Comparison of ENCODE assay signal across 32 mouse cellular contexts in genomic region chr1:54745666-54746065, GRCm38 (mm10).
"Had no signal": no experiment of that assay in that cellular context is flagged by ENCODE, and none has a peak within 500 bp of the region (broad histone marks: within the 10 kb centered on the region; RNA-seq: fewer than 3 reads in every experiment).

No protein-coding gene starts in this region.

- H3K9me3 ChIP-seq: heart, embryonic 12.5 days; heart, embryonic 13.5 days; heart, embryonic 15.5 days; hindbrain, embryonic 10.5 days; hindbrain, embryonic 12.5 days; hindbrain, embryonic 13.5 days; hindbrain, embryonic 15.5 days; intestine, embryonic 15.5 days; kidney, embryonic 15.5 days had no signal

- H3K27me3 ChIP-seq: heart, embryonic 12.5 days; heart, embryonic 13.5 days; heart, embryonic 15.5 days; hindbrain, embryonic 12.5 days; hindbrain, embryonic 13.5 days; hindbrain, embryonic 15.5 days; intestine, embryonic 15.5 days; kidney, embryonic 15.5 days had no signal

- ATAC-seq: inflammation-experienced regulatory T-cells, adult 6 months; intestine, embryonic 15.5 days; intestine, embryonic 16.5 days; intestine, postnatal 0 days had no signal

- H3K4me3 ChIP-seq: heart, embryonic 12.5 days; heart, embryonic 13.5 days; heart, embryonic 15.5 days; hindbrain, embryonic 10.5 days; hindbrain, embryonic 12.5 days; hindbrain, embryonic 13.5 days; hindbrain, embryonic 15.5 days; intestine, embryonic 15.5 days; kidney, embryonic 15.5 days; layer of hippocampus, adult 2 months; left cerebral cortex, adult 2 months had no signal

- H3K4me2 ChIP-seq: heart, embryonic 12.5 days; heart, embryonic 13.5 days; heart, embryonic 15.5 days; hindbrain, embryonic 12.5 days; hindbrain, embryonic 13.5 days; hindbrain, embryonic 14.5 days; hindbrain, embryonic 15.5 days; intestine, embryonic 15.5 days; kidney, embryonic 15.5 days had no signal

- H3K9ac ChIP-seq: heart, embryonic 12.5 days; heart, embryonic 13.5 days; heart, embryonic 15.5 days; hindbrain, embryonic 12.5 days; hindbrain, embryonic 13.5 days; hindbrain, embryonic 14.5 days; hindbrain, embryonic 15.5 days; intestine, embryonic 15.5 days; kidney, embryonic 15.5 days had no signal

- H3K36me3 ChIP-seq: heart, embryonic 12.5 days; heart, embryonic 13.5 days; heart, embryonic 15.5 days; hindbrain, embryonic 10.5 days; hindbrain, embryonic 12.5 days; hindbrain, embryonic 13.5 days; hindbrain, embryonic 15.5 days; intestine, embryonic 15.5 days; kidney, embryonic 15.5 days had no signal

- H3K27ac ChIP-seq: heart, embryonic 13.5 days; heart, embryonic 15.5 days; hindbrain, embryonic 10.5 days; hindbrain, embryonic 12.5 days; hindbrain, embryonic 13.5 days; hindbrain, embryonic 14.5 days; hindbrain, embryonic 15.5 days; intestine, embryonic 15.5 days; kidney, embryonic 15.5 days; kidney, postnatal 0 days; layer of hippocampus, adult 2 months; left cerebral cortex, adult 2 months had no signal

- H3K4me1 ChIP-seq: hindbrain, embryonic 10.5 days; hindbrain, embryonic 12.5 days; kidney, embryonic 15.5 days had no signal

- DNase-seq: heart, postnatal 10 days; heart, postnatal 14 days; heart, postnatal 36 days; heart, postnatal 4 days; kidney, adult 11 months; kidney, adult 18-20 months; kidney, adult 2 months; kidney, adult 8-10 months; kidney, adult 9 months; kidney, postnatal 10 days; kidney, postnatal 14 days; kidney, postnatal 25 days; kidney, postnatal 36 days; kidney, postnatal 4 days; layer of hippocampus, adult 9-11 months; layer of hippocampus, postnatal 36 days had no signal
